Mouse (Mus musculus) embryo, embryonic 11.5 days (tissue): Measurements from ENCODE around the gene Rbfox2.
A peak's percentile ranks its signal among the peaks of the same experiment; 100 is the strongest.

Source experiments
- DNase-seq: peaks from one replicate; pipeline ENCODE4 v3.0.0-alpha.2; 2012; ENCODE audit warnings: low read depth, low spot score

The Rbfox2 gene

GRCm38 (mm10) chr15:77029331-77029991 is 277.3 kb downstream of the Rbfox2 start:
- DNase-seq = peak; percentile 72
